Mouse (Mus musculus) mouse trophoblast stem cell (cell line): Measurements from ENCODE around the gene Sox5.
"Not testable (repeated sequence)": the region's sequence is repeated elsewhere in the genome, so short reads cannot be mapped to it uniquely, and the experiment has no call there.

Experiments
- in situ Hi-C, 2 experiments: fragments of 300-500 bp; cut with MseI, MboI; formaldehyde crosslinking; loops; 2 replicates in 1 of 2; 3 replicates in 1 of 2; pipeline ENCODE4 v1.15.1; 2025

The Sox5 gene

DNA sequence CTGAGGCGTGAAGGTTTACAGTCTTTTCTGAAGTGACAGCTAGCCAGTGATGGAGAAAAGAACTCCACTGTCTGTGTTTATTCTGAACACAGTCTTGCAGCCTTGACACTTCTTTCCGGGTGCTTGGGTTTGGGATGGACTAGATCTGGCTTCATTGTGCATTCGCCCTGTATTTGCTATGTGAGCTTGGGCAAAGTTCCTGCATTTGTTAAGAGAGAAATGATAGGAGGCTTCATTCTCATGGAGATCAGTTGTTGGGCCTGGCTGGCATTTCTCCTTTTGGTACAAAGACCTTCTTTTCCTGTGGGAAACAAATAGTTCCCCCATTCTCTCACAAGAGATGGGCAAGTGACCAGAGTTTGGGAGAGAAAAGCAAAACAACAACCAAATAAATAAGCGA lies 490.3 kb downstream of the Sox5 start:
- in situ Hi-C loops: no loop called here

DNA sequence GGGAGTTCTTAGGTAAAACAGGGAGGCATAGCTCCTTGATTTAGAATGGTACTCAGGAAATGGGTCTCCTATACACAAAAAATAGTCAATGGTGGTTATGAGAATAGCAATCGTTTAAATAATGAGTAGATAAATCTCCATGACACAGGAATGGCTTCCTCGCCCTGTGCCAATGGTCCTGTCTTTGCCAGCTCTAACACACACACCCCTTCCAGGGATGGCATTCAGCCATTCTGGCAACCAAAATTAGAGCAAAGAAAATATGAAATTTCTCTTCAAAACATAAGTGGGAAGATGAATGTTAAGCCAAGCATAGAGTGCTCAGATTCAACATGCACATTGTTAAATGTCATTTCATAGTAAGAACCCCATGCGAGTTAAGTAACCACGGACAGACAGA lies 495.7 kb downstream of the Sox5 start:
- in situ Hi-C loops: no loop called here

DNA sequence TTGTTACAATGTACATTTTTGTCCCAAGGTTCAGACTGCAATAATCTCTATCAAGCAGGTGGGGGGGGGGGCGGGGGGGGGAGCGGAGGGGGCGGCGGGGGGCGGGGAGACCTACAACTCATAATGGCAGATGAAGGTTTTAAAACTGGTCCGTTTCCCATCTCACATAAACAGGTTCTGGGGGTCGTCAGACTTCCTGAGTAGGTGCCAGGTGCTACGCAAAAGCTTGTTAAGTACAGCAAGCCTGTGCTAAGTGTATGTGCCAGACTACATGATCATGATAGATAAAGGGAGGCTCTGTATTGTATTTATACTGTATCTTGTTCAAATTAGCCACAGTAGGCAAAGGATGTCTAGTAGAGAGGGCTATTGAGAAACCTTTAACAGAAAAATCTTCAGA lies 498.6 kb downstream of the Sox5 start:
- in situ Hi-C loops: no loop called here

DNA sequence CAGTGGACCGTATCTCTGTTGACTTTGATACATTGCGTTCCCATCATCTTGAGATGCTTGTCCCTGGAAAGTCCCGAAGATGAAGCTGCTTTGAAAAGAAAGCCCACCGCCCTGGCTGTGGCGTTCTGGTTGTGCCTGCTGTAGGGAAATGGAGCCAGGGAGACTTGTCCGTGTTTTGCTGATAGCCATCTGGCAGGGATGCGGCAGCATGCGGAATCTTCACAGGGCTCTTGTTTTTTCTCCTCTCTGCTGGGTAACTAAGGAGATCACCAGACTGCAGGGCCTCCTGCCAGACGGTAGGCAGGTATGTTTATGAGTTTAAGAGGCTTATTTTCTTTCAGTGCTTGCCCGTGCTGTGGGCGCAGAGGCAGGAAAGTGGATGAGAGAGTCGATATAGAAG lies 499.0 kb downstream of the Sox5 start:
- in situ Hi-C loops: no loop called here

DNA sequence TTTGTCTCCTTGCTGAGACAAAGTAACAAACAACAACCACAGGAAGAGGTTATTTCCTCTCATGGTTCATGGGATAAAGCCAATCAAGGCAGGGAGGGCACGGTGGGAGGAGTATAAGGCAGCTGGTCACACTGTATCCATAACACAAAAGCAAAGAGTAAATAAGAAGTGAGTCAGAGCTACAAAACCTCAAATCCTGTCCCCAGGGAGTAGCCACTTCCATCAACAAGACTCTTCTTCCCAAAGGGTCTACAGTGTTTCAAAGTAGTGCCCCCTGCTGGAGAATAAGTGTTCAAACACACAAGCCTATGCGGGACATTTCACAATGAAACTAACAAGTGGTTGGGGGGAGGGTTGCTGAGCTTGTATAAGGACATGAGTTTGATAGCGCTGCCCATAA lies 500.1 kb downstream of the Sox5 start:
- in situ Hi-C loops: no loop called here

DNA sequence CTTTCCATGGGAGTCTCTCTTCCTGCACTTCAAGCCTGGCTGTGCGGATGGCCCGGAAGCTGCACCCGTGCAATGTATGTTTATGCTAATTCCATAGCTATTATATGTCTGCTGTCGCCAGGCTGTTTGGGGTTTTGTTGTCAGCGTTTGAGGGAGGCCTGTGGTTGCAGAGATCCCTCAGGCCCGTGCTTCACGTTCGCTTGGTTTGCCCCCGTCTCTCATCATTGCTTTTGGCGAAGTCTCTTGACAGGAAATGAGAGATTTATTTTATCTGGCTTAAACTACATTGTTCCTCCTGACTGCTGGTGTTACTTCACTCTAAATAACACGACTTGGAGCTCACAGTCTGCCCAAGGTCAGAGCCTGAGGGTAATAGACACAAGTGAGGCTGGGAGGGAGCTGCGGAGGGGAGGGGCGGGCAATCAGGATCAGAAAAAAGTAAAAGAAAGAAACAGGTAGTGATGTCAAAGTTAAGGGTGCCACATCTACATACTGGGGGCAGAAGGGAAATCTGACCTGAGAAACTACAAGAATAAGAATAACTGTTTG lies 503.2 kb downstream of the Sox5 start:
- in situ Hi-C loops: no loop called here

GRCm38 (mm10) chr6:144273425-144273824 lies 508.4 kb downstream of the Sox5 start:
- in situ Hi-C loops: not testable (repeated sequence)

DNA sequence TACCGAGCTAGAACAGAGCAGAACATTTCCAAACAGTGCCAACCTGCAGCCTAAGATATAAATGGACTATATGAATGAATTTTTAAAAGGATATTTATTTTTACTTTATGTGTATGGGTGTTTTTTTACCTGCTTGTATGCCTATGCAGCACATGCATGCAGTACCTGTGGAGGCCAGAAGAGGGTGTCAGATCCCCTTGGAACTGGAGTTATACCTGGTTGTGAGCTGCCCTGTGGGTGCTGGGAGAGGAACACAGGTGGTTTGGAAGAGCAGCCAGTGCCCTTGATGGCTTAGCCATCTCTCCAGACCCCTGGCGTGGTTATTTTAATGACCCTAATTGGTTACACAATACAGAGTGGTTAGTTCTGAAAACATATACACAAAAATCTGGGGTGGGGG lies 510.5 kb downstream of the Sox5 start:
- in situ Hi-C loops: no loop called here

GRCm38 (mm10) chr6:144270306-144270705 lies 511.5 kb downstream of the Sox5 start:
- in situ Hi-C loops: no loop called here

DNA sequence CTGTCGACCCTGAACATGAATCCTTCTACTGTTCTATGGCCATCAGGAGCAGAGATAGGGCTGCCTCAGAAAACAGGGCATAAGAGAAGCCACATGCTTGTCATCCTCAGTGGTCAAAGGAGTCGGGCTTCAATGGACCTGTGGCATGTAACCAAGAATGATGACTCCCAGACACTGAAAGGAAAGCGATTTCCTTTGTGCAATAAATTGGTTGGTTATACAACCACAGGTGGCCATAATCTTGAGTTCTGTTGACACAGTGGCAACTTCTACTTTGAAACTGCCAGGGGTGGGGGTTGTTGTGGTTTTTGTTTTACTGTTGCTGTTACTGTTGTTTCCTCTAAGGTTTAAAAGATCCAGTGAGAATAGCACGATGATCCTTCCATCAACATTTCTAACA lies 512.1 kb downstream of the Sox5 start:
- in situ Hi-C loops: no loop called here

- in situ Hi-C loops: no loop called here
These were observed 516.0 kb downstream of the Sox5 start for GRCm38 (mm10) chr6:144265752-144266151.

GRCm38 (mm10) chr6:144265004-144265403 lies 516.8 kb downstream of the Sox5 start:
- in situ Hi-C loops: no loop called here

DNA sequence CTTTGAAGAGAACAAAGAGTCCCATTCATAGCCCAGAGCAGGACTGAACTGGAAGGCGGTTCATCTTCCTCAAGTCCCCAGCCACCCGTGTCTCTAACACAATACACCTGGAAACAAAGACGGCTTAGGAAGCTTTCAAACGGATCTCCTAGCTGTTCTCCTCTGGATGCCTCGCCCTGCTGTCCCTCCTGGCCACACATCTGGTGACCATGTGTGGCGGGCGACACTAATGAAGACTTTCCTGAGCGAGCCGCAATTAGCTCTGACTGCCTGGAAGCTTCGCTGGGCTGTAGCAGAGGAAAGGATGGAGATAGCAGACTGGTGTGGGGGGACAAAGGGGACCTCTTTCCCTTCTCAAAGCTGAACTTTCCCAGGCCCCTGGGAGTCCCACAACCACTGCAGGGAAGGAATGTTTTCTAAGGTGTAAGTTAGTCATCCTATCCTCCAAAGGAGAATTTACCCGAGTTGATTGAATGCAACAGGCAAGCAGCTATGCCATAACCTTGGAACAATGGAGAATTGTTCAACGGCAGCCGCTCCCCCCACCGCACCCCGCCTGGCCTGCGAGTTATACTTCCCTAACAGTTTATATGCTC lies 517.4 kb downstream of the Sox5 start:
- in situ Hi-C loops: no loop called here

DNA sequence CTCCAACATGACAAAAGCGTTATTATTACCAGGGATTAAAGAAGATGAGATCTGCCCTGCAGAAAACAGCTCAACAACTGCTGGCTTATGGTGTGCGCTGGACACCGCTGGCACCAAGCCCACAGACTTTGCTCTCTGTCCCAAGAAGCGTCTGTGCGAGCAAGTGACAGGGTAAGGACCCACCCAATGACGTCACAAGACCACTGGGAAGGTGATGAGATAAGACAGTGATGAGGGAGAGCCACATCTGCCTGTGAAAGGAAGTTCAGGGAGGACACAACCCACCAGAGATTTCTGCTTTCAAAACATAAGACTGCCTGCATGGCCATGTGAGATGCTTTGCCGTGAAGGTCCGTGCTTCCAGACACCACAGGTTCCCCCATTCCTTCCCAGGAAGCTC lies 525.3 kb downstream of the Sox5 start:
- in situ Hi-C loops: no loop called here

DNA sequence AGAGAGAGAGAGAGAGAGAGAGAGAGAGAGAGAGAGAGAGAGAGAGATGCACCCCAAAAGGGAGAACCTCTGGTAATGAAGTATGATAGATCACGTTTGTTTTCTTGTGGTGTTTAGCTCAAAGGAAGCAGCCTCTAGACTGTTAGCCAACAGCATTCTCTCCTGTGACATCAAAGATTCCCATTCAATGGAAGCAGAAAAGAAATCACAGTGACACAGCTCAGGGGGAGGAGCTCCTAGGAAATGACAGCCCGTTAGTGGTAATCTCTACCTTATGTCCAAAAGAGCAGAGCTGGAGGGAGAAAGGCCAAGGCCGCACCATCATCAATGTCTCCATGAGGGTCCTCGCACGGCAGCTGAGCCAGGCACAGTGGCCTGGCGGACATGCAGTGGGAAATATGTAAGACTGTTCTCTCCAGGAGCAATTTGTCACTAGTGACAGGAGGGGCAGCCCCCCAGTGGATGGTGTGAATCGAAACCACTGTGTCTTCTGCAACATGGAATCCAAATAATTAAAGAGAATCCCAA lies 529.5 kb downstream of the Sox5 start:
- in situ Hi-C loops: no loop called here

- in situ Hi-C loops: no loop called here
These were observed 530.3 kb downstream of the Sox5 start for GRCm38 (mm10) chr6:144251222-144252170.

DNA sequence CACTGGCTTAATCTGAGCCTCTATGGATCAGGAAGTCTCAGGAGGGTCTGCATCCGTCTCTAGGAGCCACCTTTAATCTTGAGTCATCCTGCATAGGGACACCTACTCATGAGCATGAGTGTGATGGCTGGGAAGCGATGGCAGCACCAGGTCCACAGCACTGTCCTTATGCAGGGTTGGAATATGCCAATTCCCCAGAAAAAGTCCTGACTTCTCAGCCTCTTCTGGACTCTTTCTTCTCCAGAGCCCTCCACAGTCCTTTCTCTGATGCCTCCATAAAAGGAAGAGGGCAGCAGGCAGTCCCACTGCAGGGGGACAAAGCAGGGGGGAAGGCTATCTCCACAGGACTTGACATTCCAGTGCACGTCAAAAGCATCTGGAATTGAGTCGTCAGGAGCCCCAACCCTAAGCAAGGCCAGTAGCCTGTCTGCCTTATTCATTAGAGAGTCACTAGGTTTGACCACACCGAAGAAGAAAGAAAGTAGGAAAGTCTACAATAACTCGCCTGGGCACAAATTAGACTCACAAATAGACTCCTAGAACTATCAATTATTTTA lies 531.1 kb downstream of the Sox5 start:
- in situ Hi-C loops: no loop called here

DNA sequence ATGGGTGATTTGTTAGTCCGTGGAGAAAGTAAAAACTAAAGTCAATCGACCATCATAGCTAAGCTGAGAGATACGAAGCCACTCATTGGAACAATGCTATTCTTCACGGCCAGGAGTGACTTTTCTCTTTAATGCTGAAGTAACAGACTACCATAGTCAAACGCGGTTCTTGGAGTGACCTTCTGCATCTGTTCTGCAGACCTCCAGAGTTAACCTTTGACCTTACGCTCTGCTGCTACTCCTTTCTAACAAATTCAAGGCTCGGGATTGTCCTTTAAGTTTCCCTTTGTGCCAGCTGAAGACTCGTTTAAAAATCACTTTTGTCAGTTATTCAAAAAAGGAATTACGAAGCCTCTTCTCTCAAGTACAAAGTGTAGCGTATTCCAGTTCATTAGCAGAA lies 545.2 kb downstream of the Sox5 start:
- in situ Hi-C loops: no loop called here

DNA sequence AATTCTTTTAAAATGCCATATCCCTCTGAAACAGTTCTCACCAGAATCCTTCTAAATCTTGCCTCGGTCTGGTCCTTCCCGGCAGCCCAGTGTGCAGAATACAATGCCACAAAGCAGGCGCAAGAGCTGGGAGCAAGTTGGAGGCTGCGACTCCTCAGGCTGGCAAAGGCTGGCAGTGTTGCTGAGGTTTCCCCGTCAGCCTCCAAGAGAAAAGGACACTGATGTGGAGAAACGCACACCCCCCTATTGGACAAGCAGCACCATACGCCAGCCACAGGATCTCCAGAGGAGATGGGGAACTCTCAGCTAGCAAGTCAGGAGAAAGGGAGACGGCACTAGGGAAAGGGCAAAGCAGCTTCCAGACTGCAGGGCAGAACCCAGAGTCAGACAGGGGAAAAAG lies 577.8 kb downstream of the Sox5 start:
- in situ Hi-C loops: no loop called here

DNA sequence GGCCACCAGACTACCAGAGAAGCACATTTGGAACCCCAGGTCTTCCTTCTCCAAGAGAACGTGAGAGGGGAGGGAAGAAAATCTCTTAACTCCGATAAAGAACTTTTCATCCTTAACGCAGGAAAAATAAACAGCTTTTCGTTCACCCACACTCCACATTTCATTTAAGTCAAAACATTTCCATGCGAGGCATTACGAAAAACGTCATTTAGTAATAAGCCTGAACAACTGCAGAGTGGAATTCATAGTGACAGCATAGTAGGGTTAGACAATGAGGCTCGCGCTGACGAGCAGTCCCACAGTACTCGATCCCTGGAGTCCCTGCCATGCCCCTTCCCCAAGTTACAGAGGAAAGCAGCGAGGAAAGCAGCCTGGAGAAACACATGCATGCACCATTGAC lies 578.8 kb downstream of the Sox5 start:
- in situ Hi-C loops: no loop called here

DNA sequence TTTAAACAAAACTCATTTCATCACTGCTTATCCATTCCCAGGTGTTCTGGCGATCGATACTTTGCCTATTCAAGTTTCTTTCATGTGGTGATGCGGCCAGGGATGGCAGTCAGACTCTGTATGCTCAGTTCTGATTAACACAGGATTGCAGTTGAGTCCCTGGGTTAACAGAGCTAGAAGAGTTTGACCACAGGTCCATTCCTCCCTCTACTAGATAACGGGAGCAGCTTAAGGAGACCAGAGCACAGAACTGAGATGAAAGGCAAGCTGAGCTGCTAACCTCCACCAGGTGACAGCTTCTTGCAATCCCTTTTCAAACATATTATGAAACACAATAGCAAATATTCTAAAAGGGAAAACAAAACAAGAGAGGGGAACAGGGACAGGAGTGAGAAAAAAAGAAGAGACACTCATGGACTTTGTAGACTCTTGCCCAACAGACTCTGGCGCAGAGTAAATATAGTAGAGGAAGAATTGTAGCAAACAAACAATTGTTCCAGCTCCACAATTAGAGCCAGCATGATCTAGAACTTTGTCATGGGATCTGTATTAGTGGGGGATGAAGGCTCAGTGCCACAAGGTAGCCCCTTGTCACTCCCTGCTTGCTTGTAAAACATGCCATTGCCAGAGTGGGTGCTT lies 580.3 kb downstream of the Sox5 start:
- in situ Hi-C loops: no loop called here
